Mouse (Mus musculus): ENCODE measurements around the gene Nr1i3.

Nr1i3 gene

DNA sequence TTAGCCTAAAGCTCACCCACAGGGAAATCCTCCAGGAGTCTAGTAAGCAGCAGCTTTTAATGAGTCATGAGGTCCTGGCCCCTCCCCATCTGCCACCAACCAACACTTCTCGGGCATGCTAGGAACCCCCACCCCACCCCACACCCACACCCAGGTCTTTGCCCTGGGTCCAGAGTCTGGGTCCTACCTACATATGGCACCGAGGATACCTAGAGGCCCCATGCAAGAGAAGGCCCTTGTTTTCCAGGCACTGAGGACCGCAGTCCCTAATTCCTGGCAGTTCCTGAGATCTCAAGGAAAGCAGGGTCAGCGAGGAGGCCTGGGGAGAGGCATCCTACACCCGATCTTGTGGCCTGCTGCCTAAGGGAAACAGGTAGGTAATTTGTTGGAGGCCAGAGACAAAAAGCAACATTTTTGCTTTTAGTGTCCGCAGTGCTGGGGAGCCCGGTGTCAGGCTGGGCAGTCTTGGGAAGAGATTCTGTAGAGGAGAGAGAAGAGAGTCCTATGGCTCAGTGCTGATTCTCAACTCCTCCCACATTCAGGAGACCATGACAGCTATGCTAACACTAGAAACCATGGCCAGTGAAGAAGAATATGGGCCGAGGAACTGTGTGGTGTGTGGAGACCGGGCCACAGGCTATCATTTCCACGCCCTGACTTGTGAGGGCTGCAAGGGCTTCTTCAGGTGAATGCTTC, at the start of gene Nr1i3:
TSS of gene Nr1i3 (plus strand) at position 170 of the 696 bp plus-strand sequence.
- DNase-seq (ENCODE audit: low spot score in 2 of 2), result no peak

GRCm38 (mm10) chr1:171164258-171164657, 49.5 kb upstream of the Nr1i3 start:
- DNase-seq (ENCODE audit: low spot score in 2 of 2), result no peak

GRCm38 (mm10) chr1:171165629-171166345, 48.0 kb upstream of the Nr1i3 start:
- no peak for DNase-seq (ENCODE audit: low spot score in 2 of 2)

GRCm38 (mm10) chr1:171168906-171169305, 44.9 kb upstream of the Nr1i3 start:
- DNase-seq (ENCODE audit: low spot score in 2 of 2), result no peak

DNA sequence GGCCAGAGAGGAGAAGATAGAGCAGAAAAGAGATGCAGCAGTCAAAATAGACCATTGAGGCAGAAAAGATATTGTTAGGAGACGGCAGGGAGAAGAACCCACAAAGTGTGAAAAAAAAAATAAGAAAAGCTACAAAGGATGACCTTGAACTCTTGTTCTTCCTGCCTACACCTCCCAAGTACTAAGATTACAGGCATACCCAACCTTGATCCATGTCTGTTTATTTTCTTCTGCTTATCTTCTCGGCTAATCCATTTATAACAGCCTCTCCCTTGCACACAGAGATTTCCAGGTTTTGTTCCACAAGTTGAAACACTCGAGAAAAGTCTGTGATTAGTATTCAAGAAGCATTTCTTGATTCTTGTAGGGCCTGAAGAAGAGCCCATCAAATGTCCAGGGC, 43.9 kb upstream of the Nr1i3 start:
- DNase-seq (ENCODE audit: low spot score in 2 of 2), result no peak

DNA sequence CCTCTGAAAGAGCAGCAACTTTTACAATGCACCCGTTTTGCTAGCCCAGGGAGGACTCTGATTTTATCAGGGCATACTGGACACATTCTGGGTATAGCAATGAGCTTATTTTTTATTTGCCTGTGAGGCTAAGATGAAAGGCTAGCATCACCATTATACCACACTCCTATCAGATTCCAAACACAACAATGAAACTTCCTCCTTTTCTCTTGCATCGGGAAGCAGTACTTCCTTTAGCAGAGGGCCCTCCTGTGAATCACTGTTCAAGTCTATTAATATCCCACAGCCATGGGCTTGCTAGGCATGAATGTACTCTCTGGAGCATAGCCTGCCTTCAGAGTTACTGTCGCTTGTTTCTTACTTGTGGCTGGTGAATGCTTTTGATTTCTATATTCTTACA, 42.6 kb upstream of the Nr1i3 start:
- no peak for DNase-seq (ENCODE audit: low spot score in 2 of 2)

DNA sequence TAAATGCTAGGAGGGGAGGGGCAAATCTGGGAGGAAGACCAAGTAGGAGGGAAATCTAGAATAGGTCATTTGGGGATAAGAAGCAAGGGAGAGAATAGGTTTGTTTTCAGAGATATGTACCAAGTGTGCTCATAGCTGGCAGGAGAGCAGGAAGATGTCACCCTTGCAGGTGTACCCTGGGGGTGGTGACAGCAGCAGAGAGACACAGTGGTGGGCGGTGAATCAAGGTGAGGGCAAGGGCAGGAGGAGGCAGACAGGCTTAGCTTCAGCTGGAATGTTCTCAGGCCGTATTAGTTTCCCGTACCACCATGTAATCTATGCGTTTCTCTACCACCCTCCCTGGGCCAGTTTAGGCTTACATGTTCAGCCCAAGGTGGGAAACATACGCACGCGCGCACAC, 41.0 kb upstream of the Nr1i3 start:
- no peak for DNase-seq (ENCODE audit: low spot score in 2 of 2)

- DNase-seq (ENCODE audit: low spot score in 2 of 2), result no peak
Observed at GRCm38 (mm10) chr1:171179487-171180171, 34.1 kb upstream of the Nr1i3 start.

DNA sequence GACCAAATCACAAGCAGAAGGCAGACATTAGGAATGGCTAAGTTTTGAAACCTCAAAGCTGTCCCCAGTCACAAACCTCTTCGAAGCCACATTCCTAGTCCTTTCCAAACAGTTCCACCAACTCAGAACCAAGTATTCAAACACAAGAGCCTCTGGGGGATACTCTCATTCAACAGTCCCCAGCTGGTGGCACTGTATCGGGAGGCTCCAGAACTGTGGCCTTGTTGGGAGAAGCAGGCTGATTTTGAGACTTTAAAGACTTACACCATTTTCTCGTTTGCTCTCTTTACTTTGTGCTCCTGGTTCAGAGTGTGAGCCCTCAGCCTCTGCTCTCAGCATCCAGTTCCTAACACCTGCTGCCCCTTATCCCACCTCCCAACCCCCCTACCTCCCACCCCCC, 30.7 kb upstream of the Nr1i3 start:
- DNase-seq (ENCODE audit: low spot score in 2 of 2), result no peak

- DNase-seq (ENCODE audit: low spot score in 2 of 2), result no peak
Observed at GRCm38 (mm10) chr1:171183620-171184019, 30.1 kb upstream of the Nr1i3 start.

- DNase-seq (ENCODE audit: low spot score in 2 of 2), result no peak
Observed at GRCm38 (mm10) chr1:171184314-171184713, 29.5 kb upstream of the Nr1i3 start.

DNA sequence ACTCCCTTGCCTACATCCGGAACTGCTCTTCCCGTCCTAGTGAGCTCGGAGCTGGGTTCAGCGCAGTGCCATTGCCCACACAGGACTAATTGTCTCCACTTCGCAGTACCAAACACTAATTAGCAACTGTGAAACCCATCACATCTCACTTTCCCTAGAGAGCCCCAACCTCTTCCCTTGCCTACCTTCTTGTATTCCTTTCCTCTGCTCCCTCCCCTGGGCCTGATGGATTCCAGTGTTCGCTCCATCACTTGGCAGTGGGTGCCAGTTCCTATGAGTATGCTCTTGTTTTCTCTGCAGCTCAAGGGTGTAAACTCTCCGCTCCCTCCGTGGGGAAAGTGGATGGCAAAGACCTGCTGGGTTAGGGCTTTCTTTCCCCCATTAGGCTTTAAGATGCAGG, 28.1 kb upstream of the Nr1i3 start:
- no peak for DNase-seq (ENCODE audit: low spot score in 2 of 2)

DNA sequence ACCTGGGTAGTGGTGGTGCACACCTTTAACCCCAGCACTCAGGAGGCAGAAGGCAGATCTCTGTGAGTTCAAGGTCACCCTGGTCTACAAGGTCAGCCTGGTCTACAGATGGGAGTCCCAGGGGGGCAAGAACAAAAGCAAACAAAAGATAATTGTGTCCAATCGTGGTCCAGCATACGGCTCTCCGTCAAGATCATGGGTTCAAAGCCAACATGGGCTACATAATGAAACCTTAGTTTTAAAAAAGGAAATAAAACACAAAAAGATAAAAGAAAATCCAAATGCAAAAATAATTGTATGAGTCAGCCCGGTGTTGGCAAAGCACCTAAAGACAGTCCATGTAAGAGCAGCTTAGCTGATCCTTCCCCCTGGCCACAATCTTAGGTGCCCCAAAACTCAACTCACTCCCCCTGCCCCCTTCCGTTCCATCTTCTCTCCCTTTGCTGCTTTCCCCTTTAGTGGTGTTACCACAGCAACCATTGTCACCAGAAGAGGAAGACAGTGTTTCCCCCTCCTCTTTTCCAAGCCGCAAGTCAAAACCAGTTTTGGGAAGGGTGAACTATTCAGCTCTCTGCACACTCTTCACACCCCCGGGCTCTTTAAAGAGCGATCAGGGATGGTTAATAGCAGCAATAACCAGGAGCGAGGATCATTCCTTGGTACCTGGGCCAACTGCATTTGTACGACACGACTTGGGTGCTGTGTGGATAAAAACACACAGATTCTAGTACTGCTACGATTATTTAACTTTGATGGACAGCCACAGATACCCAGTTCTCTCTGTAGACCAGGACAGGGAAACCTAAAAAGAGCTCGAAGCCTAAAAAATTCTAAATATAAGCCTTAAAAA, 25.7 kb upstream of the Nr1i3 start:
- no peak for DNase-seq (ENCODE audit: low spot score in 2 of 2)

DNA sequence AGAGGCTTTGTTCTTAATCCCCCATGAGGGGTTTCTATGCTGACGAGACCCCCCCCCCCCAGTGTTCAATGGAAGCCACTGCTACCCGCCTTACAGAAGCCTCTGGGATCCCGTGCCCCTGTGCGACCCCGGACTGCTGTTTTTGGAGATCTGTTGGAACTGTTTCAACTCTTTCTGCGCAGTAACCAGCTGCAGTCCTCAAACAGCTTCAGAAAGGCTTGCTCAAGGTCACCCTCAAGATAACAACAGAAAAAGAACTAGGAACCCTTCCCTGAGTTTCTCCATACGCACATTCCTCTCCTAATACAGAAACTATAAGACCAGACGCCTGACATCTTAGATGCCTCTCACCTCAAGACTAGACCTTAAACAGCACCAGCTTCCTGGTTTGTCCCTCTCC, 24.7 kb upstream of the Nr1i3 start:
- DNase-seq (ENCODE audit: low spot score in 2 of 2), result no peak

DNA sequence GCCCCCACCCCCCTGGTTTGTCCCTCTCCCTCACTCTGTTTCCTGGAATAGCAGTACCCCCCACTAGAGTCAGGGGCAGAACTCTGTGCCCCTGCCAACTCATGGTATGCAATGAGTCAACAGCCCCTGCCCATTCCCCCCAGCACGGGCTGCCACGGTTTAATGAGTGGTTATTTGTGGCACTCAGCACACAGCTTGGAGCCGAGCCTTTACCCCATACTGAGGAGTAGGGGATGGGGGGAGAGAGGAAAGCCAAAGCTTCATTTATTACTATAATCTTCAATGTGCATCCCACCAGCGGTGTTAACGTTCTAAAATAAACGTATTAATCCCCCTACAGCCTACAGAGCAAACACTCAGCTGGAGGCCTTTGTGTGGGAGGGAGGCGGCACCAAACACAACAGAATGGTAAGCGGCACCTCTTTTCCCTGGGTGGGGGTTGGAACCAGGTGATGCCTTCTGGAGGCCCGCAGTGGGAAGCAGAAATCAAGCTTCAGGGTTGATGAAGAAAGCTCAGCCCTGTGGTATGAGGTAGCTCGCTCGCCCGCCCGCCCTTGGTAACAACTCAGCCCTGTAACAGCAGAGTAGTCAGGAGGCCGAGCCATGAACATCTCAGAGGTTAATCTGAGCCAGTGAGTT, 24.2 kb upstream of the Nr1i3 start:
- no peak for DNase-seq (ENCODE audit: low spot score in 2 of 2)

DNA sequence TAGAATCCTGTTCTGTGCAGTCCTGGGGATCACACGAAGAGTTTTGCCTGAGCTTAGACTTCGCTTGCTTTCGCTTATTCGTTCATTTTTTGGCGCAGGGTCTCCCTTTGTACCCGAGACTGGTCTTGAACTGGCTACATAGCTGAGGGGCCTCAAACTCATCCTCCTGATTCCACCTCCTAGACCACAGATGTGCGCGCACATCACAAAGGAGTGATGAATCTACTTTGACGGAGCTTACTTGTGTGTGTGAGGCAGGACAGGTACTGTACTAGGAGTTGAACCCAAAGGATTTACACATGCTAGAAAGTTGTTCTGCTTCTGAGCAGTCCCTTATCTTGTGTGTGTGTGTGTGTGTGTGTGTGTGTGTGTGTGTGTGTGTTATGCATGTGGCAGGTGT, 22.9 kb upstream of the Nr1i3 start:
- DNase-seq (ENCODE audit: low spot score in 2 of 2), result no peak

DNA sequence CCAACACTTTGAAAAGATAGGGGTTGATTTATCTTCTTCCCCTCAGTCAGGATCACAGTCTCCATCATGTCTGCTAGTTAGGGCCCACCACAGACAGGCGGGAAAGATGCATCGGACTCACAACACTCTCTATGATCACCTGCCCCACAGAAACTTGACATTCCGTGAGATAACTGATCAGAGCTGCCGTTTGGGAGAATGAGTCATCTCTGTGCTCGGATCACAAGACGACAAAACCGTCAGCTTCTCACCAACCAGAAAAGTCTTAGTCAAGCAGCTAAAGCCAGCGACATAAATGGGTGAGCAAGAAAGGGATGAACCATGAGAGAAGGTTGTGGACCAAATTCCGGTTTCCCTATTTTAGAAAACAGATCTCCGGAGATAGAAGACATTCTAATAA, 21.5 kb upstream of the Nr1i3 start:
- no peak for DNase-seq (ENCODE audit: low spot score in 2 of 2)

DNA sequence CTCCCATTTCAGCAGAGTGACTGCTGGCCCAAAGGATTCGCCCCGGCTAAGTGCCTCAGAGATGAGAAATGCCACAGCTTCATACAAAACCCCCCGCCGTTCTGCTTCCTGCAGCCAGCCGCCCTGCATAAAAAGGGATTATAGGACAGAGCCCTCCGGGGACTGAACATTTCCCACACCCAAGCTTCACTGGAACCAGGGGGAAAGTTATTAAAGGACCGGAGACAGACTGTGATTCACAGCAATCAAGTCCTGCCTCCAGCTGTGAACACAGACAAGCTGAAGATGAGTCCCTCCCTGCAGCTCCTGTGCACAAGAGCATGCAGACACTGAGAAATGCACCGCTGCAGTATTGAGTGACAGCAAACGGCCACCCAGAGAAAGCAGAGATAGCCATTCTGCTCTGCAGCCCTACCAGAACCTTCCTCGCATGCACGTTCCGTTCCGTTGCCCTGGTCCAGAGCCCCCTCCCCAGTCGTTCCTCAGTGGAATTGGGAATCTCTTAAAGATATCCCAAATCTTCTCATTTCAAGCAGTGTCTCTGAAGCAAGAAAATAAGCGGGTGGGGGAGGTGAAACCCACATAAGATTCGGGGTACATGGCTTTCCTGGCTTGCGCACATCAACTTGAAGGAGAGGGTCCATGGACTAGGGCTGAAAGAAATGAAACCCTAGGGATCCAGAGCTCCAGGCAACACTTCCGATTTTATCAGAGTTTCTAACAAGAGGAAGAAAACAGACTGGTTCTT, 20.5 kb upstream of the Nr1i3 start:
- no peak for DNase-seq (ENCODE audit: low spot score in 2 of 2)

GRCm38 (mm10) chr1:171193911-171194830, 19.6 kb upstream of the Nr1i3 start:
- no peak for DNase-seq (ENCODE audit: low spot score in 2 of 2)

Data from frontal cortex, postnatal 25 days (tissue).